Mouse (Mus musculus) thymus, adult 2 months (tissue): ENCODE data around the gene Cers3.

Experiments used
- CTCF ChIP-seq: fragments of 200-500 bp; IDR thresholded peaks from 2 replicates; pipeline ENCODE4 v1.5.1; 2012; ENCODE audit warnings: mild to moderate bottlenecking, control low read depth, low read length, moderate library complexity, borderline replicate concordance; ENCODE audit not compliant: control insufficient read depth, poor library complexity, insufficient read depth; ENCODE audit errors: extremely low read depth
- POLR2A ChIP-seq: fragments of 200-500 bp; IDR thresholded peaks from 2 replicates; pipeline ENCODE4 v1.6.1; 2012; ENCODE audit warnings: mild to moderate bottlenecking, low read length, control low read depth, moderate library complexity; ENCODE audit not compliant: control insufficient read depth, poor library complexity, insufficient read depth; ENCODE audit errors: extremely low read depth

GRCm38 (mm10) chr7:66779411-66779810 lies 36.1 kb downstream of the Cers3 start:
- TF ChIP-seq CTCF (no peak), POLR2A (no peak)
